Mouse (Mus musculus) lung, adult 10 weeks (tissue): ENCODE results near the gene Zfp616. TPM values are rescaled to one million over a fixed set of nuclear protein-coding genes. Genes with fewer than 3 reads are reported as not detected.

Experiments
- polyA plus RNA-seq: library from polyadenylated mRNA; stranded (reverse); fragments of 350-450 nt; fragmentation: Illumina TruSeq; extraction: RNeasy Lipid Tissue Mini Kit (QIAGEN cat#74804); gene quantifications from one replicate; pipeline ENCODE4 v1.2.3, GENCODE M21; 2014; ENCODE audit warnings: low read depth, low replicate concordance; ENCODE audit not compliant: insufficient read depth

The Zfp616 gene
- not detected for polyA plus RNA-seq

GRCm38 (mm10) chr11:74069655-74070054, at the start of gene Zfp616:
Gene Zfp616 (plus strand): TSS chr11:74069955.

GRCm38 (mm10) chr11:74056451-74056850, 13.3 kb upstream of the Zfp616 start, which contains the start of the genes Olfr139 and Olfr399:
Gene Olfr139 (minus strand): TSS chr11:74056551.
Gene Olfr399 (minus strand): TSS chr11:74056615.

GRCm38 (mm10) chr11:74113412-74113811, 43.7 kb downstream of the Zfp616 start, which contains the start of gene Olfr401:
Gene Olfr401 (plus strand): TSS chr11:74113712.

Other genes with a start within 250 kb of the Zfp616 start
- gene Olfr393, start 218.5 kb upstream of the Zfp616 start, polyA plus RNA-seq: not detected
- not detected for gene Olfr394, start 179.2 kb upstream of the Zfp616 start, polyA plus RNA-seq
- not detected for gene Olfr395, start 160.7 kb upstream of the Zfp616 start, polyA plus RNA-seq
- gene Olfr23, start 133.3 kb upstream of the Zfp616 start, polyA plus RNA-seq: not detected
- gene Olfr397, start 109.1 kb upstream of the Zfp616 start, polyA plus RNA-seq: not detected
- not detected for gene Olfr398, start 79.5 kb upstream of the Zfp616 start, polyA plus RNA-seq
- gene Olfr139, start 13.4 kb upstream of the Zfp616 start, polyA plus RNA-seq: not detected
- not detected for gene Olfr399, start 13.3 kb upstream of the Zfp616 start, polyA plus RNA-seq
- not detected for gene Olfr401, start 43.8 kb downstream of the Zfp616 start, polyA plus RNA-seq
- gene Olfr402, start 83.6 kb downstream of the Zfp616 start, polyA plus RNA-seq: not detected
- not detected for gene Olfr403, start 116.3 kb downstream of the Zfp616 start, polyA plus RNA-seq
- not detected for gene Olfr43, start 141.4 kb downstream of the Zfp616 start, polyA plus RNA-seq
- gene Olfr406, start 189.9 kb downstream of the Zfp616 start, polyA plus RNA-seq: not detected
- not detected for gene Olfr59, start 213.8 kb downstream of the Zfp616 start, polyA plus RNA-seq